Mouse (Mus musculus) neural tube, embryonic 12.5 days (tissue): ENCODE data around the gene Slx4ip. TPM values are rescaled to one million over a fixed set of nuclear protein-coding genes. Genes with fewer than 3 reads are reported as not detected.
"Not testable (repeated sequence)": the region's sequence is repeated elsewhere in the genome, so short reads cannot be mapped to it uniquely, and the experiment has no call there.

Source experiments
- ATAC-seq: fragments of 200-750 bp; cut with Nextera tagmentation; 2 replicates; pipeline ENCODE4 v1.8.0; 2017; ENCODE audit warnings: low read depth, mild to moderate bottlenecking, moderate TSS enrichment, moderate library complexity; ENCODE audit not compliant: low FRiP score
- H3K27ac ChIP-seq: fragments of 300-500 bp; sonication (generic); 2 replicates; pipeline ENCODE4 v1.5.1; 2016
- H3K27me3 ChIP-seq: fragments of 300-500 bp; sonication (generic); replicated peaks from 2 replicates; pipeline ENCODE4 v1.6.1; 2016; ENCODE audit warnings: mild to moderate bottlenecking
- H3K36me3 ChIP-seq: fragments of 300-500 bp; sonication (generic); 2 replicates; pipeline ENCODE4 v1.6.1; 2016; ENCODE audit warnings: mild to moderate bottlenecking
- H3K4me1 ChIP-seq: fragments of 300-500 bp; sonication (generic); 2 replicates; pipeline ENCODE4 v1.6.1; 2016
- H3K4me2 ChIP-seq: fragments of 300-500 bp; sonication (generic); replicated peaks from 2 replicates; pipeline ENCODE4 v1.6.1; 2016; ENCODE audit warnings: mild to moderate bottlenecking
- H3K4me3 ChIP-seq: fragments of 300-500 bp; sonication (generic); 2 replicates; pipeline ENCODE4 v1.5.1; 2016
- H3K9ac ChIP-seq: fragments of 300-500 bp; sonication (generic); 2 replicates; pipeline ENCODE4 v1.6.1; 2016; ENCODE audit warnings: mild to moderate bottlenecking
- H3K9me3 ChIP-seq: fragments of 300-500 bp; sonication (generic); 2 replicates; pipeline ENCODE4 v1.6.1; 2016; ENCODE audit warnings: mild to moderate bottlenecking
- WGBS: fragments of 180-500 bp; shearing (Covaris S2); methylation state at CpG from one replicate; pipeline ENCODE4 v1.1.7; 2016; 5-methylcytosine and 5-hydroxymethylcytosine counted together
- polyA plus RNA-seq: library from polyadenylated mRNA; unstranded; fragments of >200 nt; fragmentation: Nextera tagmentation; extraction: Ambion mirVana; gene quantifications from 2 replicates; pipeline ENCODE4 v1.2.1, GENCODE M21; 2016

The Slx4ip gene
- 10.7 and 12.1 TPM in 2 replicates for polyA plus RNA-seq

- no peaks in the 10 kb centered on the region for H3K27me3 ChIP-seq
- peak within 1 kb of the TSS; percentile 74 for H3K27ac ChIP-seq
- H3K9me3 ChIP-seq = no peaks in the 10 kb centered on the region
- H3K9ac ChIP-seq = peak within 1 kb of the TSS; percentile 64
- 0 out of 2 replicates have a peak, but pooled peaks cover 4% of the 10 kb centered on the region for H3K4me1 ChIP-seq
- peak within 1 kb of the TSS; percentile 57 for H3K4me2 ChIP-seq
- ATAC-seq = peak; percentile 99
- H3K4me3 ChIP-seq = peak within 1 kb of the TSS; percentile 62
- WGBS = under 1% methylated on average over 49 of the region's 49 CpGs
- H3K36me3 ChIP-seq = no peaks in the 10 kb centered on the region
Observed at GRCm38 (mm10) chr2:136891068-136891950, at the start of gene Slx4ip, which contains the start of the genes AL731706.1 and Mkks. Gene Slx4ip (plus strand): TSS chr2:136891218. Gene AL731706.1 (minus strand): TSS chr2:136891389. Gene Mkks (minus strand): TSS chr2:136891389.

DNA sequence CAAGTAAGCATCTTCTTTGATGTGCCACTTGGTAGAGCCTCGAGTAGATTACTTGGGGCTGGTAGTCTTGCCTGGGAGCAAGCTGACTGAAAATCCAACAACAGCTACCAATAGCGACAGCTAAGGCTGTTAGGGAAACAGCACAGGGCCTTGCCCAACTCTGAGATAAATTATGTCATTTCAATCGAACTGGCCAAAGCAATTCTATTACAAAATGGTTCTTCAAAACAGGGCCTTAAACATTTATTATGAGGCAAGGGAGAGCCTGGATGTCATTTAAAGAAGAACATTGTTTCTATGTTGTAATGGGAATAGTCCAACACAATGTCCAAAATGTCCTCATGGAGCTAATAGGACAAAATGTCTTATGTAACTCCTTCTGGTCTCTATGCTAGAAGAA is 40.7 kb upstream of the Slx4ip start:
- H3K9me3 ChIP-seq = no peaks in the 10 kb centered on the region
- H3K4me2 ChIP-seq = no peak overlapping the region
- no peaks in the 10 kb centered on the region for H3K27me3 ChIP-seq
- WGBS = 74% methylated on average over 3 of the region's 3 CpGs
- peaks cover 9% of the 10 kb centered on the region; the same call in 1 of the 2 replicates for H3K4me1 ChIP-seq
- H3K4me3 ChIP-seq = no peak overlapping the region
- no peak overlapping the region for H3K27ac ChIP-seq
- H3K36me3 ChIP-seq = no peaks in the 10 kb centered on the region
- no peak for ATAC-seq
- no peak overlapping the region for H3K9ac ChIP-seq

DNA sequence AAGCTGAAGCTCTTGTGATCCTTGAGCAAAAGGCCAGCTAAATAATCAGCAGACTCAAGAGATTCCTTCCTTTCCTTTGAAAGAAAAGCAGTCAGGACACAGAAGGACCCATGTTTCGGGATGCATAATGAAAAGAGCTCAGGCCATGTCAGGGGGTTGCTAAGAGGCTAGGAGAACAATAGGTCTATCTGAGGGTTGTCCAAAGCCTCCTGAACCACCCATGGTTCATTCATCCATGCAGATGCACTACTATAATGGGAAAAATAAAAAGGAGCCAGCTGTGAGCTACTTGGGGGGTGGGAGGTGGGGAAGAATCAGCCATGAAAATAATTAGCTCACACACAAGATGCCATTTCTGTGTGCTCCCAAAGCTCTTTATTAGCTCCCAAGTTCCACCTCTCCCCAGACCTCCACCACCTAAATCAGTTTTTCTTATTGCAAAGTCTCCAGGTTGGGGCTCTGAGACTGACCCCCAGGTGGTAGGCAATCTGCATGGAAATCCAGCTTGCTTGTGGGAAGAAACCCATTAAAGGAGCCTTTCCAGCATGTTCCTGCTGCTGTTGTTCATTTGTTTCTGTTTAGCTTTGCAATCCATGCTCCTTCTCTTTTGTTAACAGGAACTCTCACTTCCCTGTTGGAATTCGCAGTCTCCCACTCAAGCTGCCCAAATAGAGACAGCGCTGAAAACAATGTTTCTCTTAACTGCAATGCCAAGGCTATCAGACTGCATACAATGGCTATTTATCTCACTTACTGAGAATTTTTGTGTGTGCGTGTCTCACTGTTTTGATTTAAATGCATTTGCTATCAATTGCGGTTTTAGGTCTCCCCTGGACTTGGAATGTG is 36.3 kb upstream of the Slx4ip start:
- Histone ChIP-seq H3K9ac (no peak overlapping the region), H3K27ac (no peak overlapping the region), H3K36me3 (no peaks in the 10 kb centered on the region), H3K4me3 (no peak overlapping the region), H3K4me2 (no peak overlapping the region), H3K27me3 (no peaks in the 10 kb centered on the region), H3K4me1 (peaks cover 9% of the 10 kb centered on the region; the same call in 1 of the 2 replicates), H3K9me3 (no peaks in the 10 kb centered on the region)
- peak; percentile 55; the same call in 1 of the 2 replicates for ATAC-seq
- WGBS = 23% methylated on average over 5 of the region's 5 CpGs

- no peaks in the 10 kb centered on the region for H3K4me1 ChIP-seq
- H3K9me3 ChIP-seq = no peaks in the 10 kb centered on the region
- no peak within 1 kb of the TSS for H3K27ac ChIP-seq
- WGBS = 95% methylated on average over 2 of the region's 2 CpGs
- no peak within 1 kb of the TSS for H3K9ac ChIP-seq
- no peak for ATAC-seq
- H3K4me3 ChIP-seq = no peak within 1 kb of the TSS
- H3K4me2 ChIP-seq = no peak within 1 kb of the TSS
- H3K27me3 ChIP-seq = no peaks in the 10 kb centered on the region
- H3K36me3 ChIP-seq = peaks cover 26% of the 10 kb centered on the region
Observed at GRCm38 (mm10) chr2:136885579-136885978, 5.4 kb upstream of the Slx4ip start, which contains the start of gene AL731706.2. Gene AL731706.2 (minus strand): TSS chr2:136885679.

GRCm38 (mm10) chr2:136886846-136887245 is 4.2 kb upstream of the Slx4ip start:
- no peak for ATAC-seq
- Histone ChIP-seq H3K4me2 (no peak overlapping the region), H3K36me3 (peaks cover 15% of the 10 kb centered on the region), H3K9me3 (no peaks in the 10 kb centered on the region), H3K9ac (no peak overlapping the region), H3K27ac (no peak overlapping the region), H3K4me3 (no peak overlapping the region), H3K27me3 (no peaks in the 10 kb centered on the region), H3K4me1 (no peaks in the 10 kb centered on the region)
- WGBS = 74% methylated on average over 4 of the region's 4 CpGs

- not testable (repeated sequence) for H3K4me1 ChIP-seq, H3K9me3 ChIP-seq, H3K27me3 ChIP-seq, H3K36me3 ChIP-seq
- peak overlapping the region; percentile 53 for H3K4me2 ChIP-seq
- peak overlapping the region; percentile 74 for H3K27ac ChIP-seq
- peak overlapping the region; percentile 64 for H3K9ac ChIP-seq
- ATAC-seq = peak; percentile 80
- peak overlapping the region; percentile 62 for H3K4me3 ChIP-seq
- 7% methylated on average over 15 of the region's 15 CpGs for WGBS
Observed at GRCm38 (mm10) chr2:136890716-136891067, 326 bp upstream of the Slx4ip start.

DNA sequence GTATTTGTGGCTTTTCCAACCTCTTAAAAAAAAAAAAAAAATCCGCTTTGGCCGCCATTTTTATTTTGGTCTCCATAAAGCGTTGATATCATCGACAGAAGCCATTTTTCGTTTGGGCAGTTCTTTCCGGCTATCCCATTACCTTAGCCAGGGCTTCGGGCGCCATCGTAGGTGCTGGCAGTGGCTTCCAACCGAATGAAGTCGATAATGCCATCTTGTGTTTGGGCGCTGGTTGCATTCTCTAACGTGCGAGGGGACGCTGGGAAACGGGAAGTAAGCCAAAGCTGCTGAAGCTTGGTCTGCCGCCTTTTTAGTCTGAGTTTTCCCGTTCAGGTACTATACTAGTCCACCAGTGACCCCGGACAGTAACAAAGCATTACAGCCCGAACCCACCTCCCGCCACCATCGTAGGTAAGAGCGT is 943 bp downstream of the Slx4ip start:
- H3K4me3 ChIP-seq = peak overlapping the region; percentile 50
- no peaks in the 10 kb centered on the region for H3K27me3 ChIP-seq
- H3K4me1 ChIP-seq = 0 out of 2 replicates have a peak, but pooled peaks cover 4% of the 10 kb centered on the region
- H3K4me2 ChIP-seq = peak overlapping the region; percentile 57
- peak; percentile 82 for ATAC-seq
- 0 out of 2 replicates have a peak overlapping the region, but pooled peaks have one; percentile 38 for H3K27ac ChIP-seq
- no peaks in the 10 kb centered on the region for H3K36me3 ChIP-seq
- H3K9ac ChIP-seq = peak overlapping the region; percentile 57
- WGBS = under 1% methylated on average over 23 of the region's 23 CpGs
- no peaks in the 10 kb centered on the region for H3K9me3 ChIP-seq

GRCm38 (mm10) chr2:136894494-136894893 is 3.5 kb downstream of the Slx4ip start:
- ATAC-seq = no peak
- H3K4me1 ChIP-seq = 0 out of 2 replicates have a peak, but pooled peaks cover 4% of the 10 kb centered on the region
- H3K36me3 ChIP-seq = no peaks in the 10 kb centered on the region
- H3K9me3 ChIP-seq = no peaks in the 10 kb centered on the region
- H3K4me2 ChIP-seq = no peak overlapping the region
- H3K9ac ChIP-seq = no peak overlapping the region
- H3K27me3 ChIP-seq = no peaks in the 10 kb centered on the region
- WGBS = 66% methylated on average over 2 of the region's 2 CpGs
- H3K27ac ChIP-seq = no peak overlapping the region
- H3K4me3 ChIP-seq = no peak overlapping the region

GRCm38 (mm10) chr2:136896131-136896530 is 5.1 kb downstream of the Slx4ip start:
- no peak for ATAC-seq
- WGBS = 81% methylated on average over 2 of the region's 2 CpGs
- Histone ChIP-seq H3K9ac (no peak overlapping the region), H3K9me3 (no peaks in the 10 kb centered on the region), H3K4me3 (no peak overlapping the region), H3K27me3 (no peaks in the 10 kb centered on the region), H3K4me2 (no peak overlapping the region), H3K36me3 (no peaks in the 10 kb centered on the region), H3K27ac (no peak overlapping the region), H3K4me1 (0 out of 2 replicates have a peak, but pooled peaks cover 4% of the 10 kb centered on the region)

- Histone ChIP-seq H3K27ac (no peak overlapping the region), H3K4me1 (0 out of 2 replicates have a peak, but pooled peaks cover 5% of the 10 kb centered on the region), H3K9me3 (no peaks in the 10 kb centered on the region), H3K4me3 (no peak overlapping the region), H3K9ac (no peak overlapping the region), H3K4me2 (no peak overlapping the region), H3K36me3 (peaks cover 7% of the 10 kb centered on the region; the same call in 1 of the 2 replicates), H3K27me3 (no peaks in the 10 kb centered on the region)
- ATAC-seq = no peak
- WGBS = 76% methylated on average over 3 of the region's 3 CpGs
Observed at GRCm38 (mm10) chr2:136908596-136908995, 17.6 kb downstream of the Slx4ip start.

DNA sequence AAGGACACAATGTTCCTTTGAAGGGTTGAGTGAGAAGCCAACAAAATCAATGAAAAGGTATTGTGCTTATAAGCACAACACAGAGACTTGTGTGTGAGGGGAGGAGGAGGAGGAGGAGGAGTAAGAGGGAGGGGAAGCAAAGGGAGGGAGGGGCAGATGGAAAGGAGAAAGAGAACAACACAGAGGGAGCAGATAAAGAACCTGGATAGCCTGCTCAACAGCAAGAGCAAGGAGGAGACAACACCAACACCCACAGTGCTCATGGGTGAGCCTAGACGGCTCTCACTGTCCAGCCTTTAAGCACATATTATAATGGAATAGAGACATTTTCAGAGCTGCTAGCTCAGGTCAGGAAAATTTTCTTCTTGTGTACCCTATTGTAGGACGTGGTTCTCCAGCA is 18.3 kb downstream of the Slx4ip start:
- H3K36me3 ChIP-seq = peaks cover 7% of the 10 kb centered on the region; the same call in 1 of the 2 replicates
- H3K27ac ChIP-seq = no peak overlapping the region
- H3K9ac ChIP-seq = no peak overlapping the region
- 0 out of 2 replicates have a peak, but pooled peaks cover 5% of the 10 kb centered on the region for H3K4me1 ChIP-seq
- H3K9me3 ChIP-seq = no peaks in the 10 kb centered on the region
- no peak overlapping the region for H3K4me2 ChIP-seq
- no peaks in the 10 kb centered on the region for H3K27me3 ChIP-seq
- H3K4me3 ChIP-seq = no peak overlapping the region
- WGBS = 70% methylated on average over 2 of the region's 2 CpGs
- ATAC-seq = no peak
